Mouse (Mus musculus): ENCODE results near the gene Slc23a3. TPM values are rescaled to one million over a fixed set of nuclear protein-coding genes. Genes with fewer than 3 reads are reported as not detected.

The Slc23a3 gene
- polyA plus RNA-seq, 1 experiment from 2014 or later: not detected

DNA sequence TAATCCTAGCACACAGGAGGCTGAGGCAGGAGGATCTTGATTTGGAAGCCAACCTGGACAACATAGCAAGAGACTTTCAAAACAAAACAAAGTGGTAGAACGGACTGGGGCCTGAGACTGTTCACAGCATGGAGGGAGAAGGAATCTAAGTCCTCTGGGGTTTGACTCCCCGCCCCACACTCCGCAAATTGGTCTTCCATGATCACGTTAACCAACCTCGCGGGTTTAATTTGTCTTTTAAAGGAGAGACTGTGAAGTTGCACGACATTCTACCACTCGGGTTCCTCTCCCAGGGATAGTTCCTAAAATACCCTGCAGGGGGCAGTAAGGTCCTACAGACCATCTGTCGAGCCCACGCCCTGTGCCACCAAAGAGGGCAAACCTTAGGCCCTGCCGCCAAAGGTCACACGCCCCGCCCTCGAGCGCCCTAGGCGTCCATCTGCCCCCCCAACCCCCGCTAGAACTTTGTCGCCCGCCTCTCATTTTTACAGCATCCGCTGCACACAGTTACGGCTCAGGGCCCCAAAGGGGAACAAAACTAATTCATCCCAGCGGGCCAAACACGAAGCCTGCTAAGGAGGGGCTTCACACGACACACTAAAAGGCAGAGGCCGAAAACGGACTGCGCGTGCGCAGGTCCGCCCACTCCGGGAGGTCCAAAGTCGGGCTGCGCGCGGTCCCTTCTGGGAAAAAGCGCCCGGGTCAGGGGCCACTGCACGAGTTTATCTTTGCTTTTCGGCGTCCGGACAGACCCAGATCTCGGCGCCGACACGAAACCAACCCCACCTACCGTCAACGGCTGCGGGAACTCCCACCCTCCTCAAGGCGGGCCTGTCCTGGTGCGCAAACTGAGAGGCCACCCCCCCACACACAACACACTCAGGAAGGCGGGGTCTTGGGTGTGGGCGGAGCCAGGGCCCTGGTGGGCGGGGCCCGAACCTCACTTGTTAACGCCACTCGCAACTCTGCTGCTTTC lies 9.1 kb downstream of the Slc23a3 start, which contains the start of gene Nhej1:
Gene Nhej1, minus strand, starts transcription at position 855 of the 976 bp plus-strand sequence.
- Histone ChIP-seq H3K4me2 (ENCODE audit: low read depth, severe bottlenecking) (peak within 1 kb of the TSS; percentile 51), H3K4me3 (ENCODE audit: low read depth, low read length) (peak within 1 kb of the TSS; percentile 54), H3K9ac (ENCODE audit: low read length) (peak within 1 kb of the TSS; percentile 71), H3K27ac (replicated peaks; ENCODE audit: low read depth, low read length) (peak within 1 kb of the TSS; percentile 94), H3K9me3 (ENCODE audit: control insufficient read depth, low read length) (no peaks in the 10 kb centered on the region), H3K27me3 (ENCODE audit: control insufficient read depth, insufficient read depth, low read length) (no peaks in the 10 kb centered on the region), H3K4me1 (ENCODE audit: control insufficient read depth, insufficient read depth, low read length) (peaks cover 4% of the 10 kb centered on the region; the same call in 1 of the 2 replicates), H3K36me3 (ENCODE audit: control insufficient read depth, insufficient read depth, low read length) (no peaks in the 10 kb centered on the region)
- 2% methylated on average over 56 of the region's 56 CpGs for WGBS
- peak; percentile 97 for DNase-seq (ENCODE audit: low spot score)
- peak; percentile 92 for ATAC-seq (ENCODE audit: insufficient number of reproducible peaks, low FRiP score, low TSS enrichment, low read depth)

DNA sequence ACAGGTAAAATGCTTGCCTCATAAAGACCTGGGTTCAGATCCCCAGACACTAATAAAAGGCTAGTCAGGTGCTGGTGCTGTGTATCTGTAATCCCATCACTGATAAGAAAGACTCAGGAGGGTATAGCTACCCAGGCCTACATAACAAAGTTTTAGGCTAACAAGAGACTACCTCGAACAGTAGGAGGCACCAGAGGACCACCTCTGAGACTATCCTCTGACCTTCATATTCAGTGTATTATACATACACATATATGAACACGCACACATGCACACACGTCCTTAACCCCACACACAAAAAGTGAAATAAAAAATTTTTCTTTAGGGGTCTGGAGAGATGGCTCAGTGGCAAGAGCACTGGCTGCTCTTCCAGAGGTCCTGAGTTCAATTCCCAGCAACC lies 11.5 kb downstream of the Slc23a3 start:
- H3K4me1 ChIP-seq (ENCODE audit: control insufficient read depth, insufficient read depth, low read length): peaks cover 4% of the 10 kb centered on the region; the same call in 1 of the 2 replicates
- no peak overlapping the region for H3K4me2 ChIP-seq (ENCODE audit: low read depth, severe bottlenecking)
- ATAC-seq (ENCODE audit: insufficient number of reproducible peaks, low FRiP score, low TSS enrichment, low read depth) (no peak), DNase-seq (ENCODE audit: low spot score) (no peak)
- no peaks in the 10 kb centered on the region for H3K27me3 ChIP-seq (ENCODE audit: control insufficient read depth, insufficient read depth, low read length)
- no peak overlapping the region for H3K9ac ChIP-seq (ENCODE audit: low read length)
- no peaks in the 10 kb centered on the region for H3K9me3 ChIP-seq (ENCODE audit: control insufficient read depth, low read length)
- H3K27ac ChIP-seq (replicated peaks; ENCODE audit: low read depth, low read length): no peak overlapping the region
- no peak overlapping the region for H3K4me3 ChIP-seq (ENCODE audit: low read depth, low read length)
- no peaks in the 10 kb centered on the region for H3K36me3 ChIP-seq (ENCODE audit: control insufficient read depth, insufficient read depth, low read length)
- 81% methylated on average over 3 of the region's 3 CpGs for WGBS

Other genes with a start within 250 kb of the Slc23a3 start
- gene Fev, start 248.5 kb downstream of the Slc23a3 start, polyA plus RNA-seq (2014; fragmentation: Nextera tagmentation; extraction: Ambion mirVana): not detected in 2 replicates
- gene Cryba2, start 240.7 kb downstream of the Slc23a3 start, polyA plus RNA-seq (2014; fragmentation: Nextera tagmentation; extraction: Ambion mirVana): not detected in 2 replicates
- gene Cfap65, start 198.3 kb downstream of the Slc23a3 start, polyA plus RNA-seq (2014; fragmentation: Nextera tagmentation; extraction: Ambion mirVana): not detected in 2 replicates
- 0.27 and 0.61 TPM in 2 replicates for gene Ihh, start 182.2 kb downstream of the Slc23a3 start, polyA plus RNA-seq (2014; fragmentation: Nextera tagmentation; extraction: Ambion mirVana)
- gene Nhej1, start 8.7 kb downstream of the Slc23a3 start, polyA plus RNA-seq (2014; fragmentation: Nextera tagmentation; extraction: Ambion mirVana): 11.2 and 12.7 TPM in 2 replicates
- gene Cnppd1, start 8.8 kb upstream of the Slc23a3 start, polyA plus RNA-seq (2014; fragmentation: Nextera tagmentation; extraction: Ambion mirVana): 37.9 and 38.1 TPM in 2 replicates
- 30.4 and 32.6 TPM in 2 replicates for gene Retreg2, start 8.9 kb upstream of the Slc23a3 start, polyA plus RNA-seq (2014; fragmentation: Nextera tagmentation; extraction: Ambion mirVana)
- 30.2 and 31.3 TPM in 2 replicates for gene Zfand2b, start 34.8 kb upstream of the Slc23a3 start, polyA plus RNA-seq (2014; fragmentation: Nextera tagmentation; extraction: Ambion mirVana)
- gene Abcb6, start 46.5 kb upstream of the Slc23a3 start, polyA plus RNA-seq (2014; fragmentation: Nextera tagmentation; extraction: Ambion mirVana): 24.8 and 28.1 TPM in 2 replicates
- 17.5 and 19.7 TPM in 2 replicates for gene Ankzf1, start 58.3 kb upstream of the Slc23a3 start, polyA plus RNA-seq (2014; fragmentation: Nextera tagmentation; extraction: Ambion mirVana)
- 15.1 and 18.0 TPM in 2 replicates for gene Atg9a, start 58.3 kb upstream of the Slc23a3 start, polyA plus RNA-seq (2014; fragmentation: Nextera tagmentation; extraction: Ambion mirVana)
- gene Glb1l, start 76.9 kb upstream of the Slc23a3 start, polyA plus RNA-seq (2014; fragmentation: Nextera tagmentation; extraction: Ambion mirVana): 17.7 and 18.5 TPM in 2 replicates
- 125 and 132 TPM in 2 replicates for gene Stk16, start 76.9 kb upstream of the Slc23a3 start, polyA plus RNA-seq (2014; fragmentation: Nextera tagmentation; extraction: Ambion mirVana)
- 14.0 and 16.4 TPM in 2 replicates for gene Tuba4a, start 86.0 kb upstream of the Slc23a3 start, polyA plus RNA-seq (2014; fragmentation: Nextera tagmentation; extraction: Ambion mirVana)
- gene A630095N17Rik, start 98.2 kb upstream of the Slc23a3 start, polyA plus RNA-seq (2014; fragmentation: Nextera tagmentation; extraction: Ambion mirVana): not detected in 2 replicates
- 16.9 and 17.6 TPM in 2 replicates for gene Dnajb2, start 102.5 kb upstream of the Slc23a3 start, polyA plus RNA-seq (2014; fragmentation: Nextera tagmentation; extraction: Ambion mirVana)
- gene Ptprn, start 130.6 kb upstream of the Slc23a3 start, polyA plus RNA-seq (2014; fragmentation: Nextera tagmentation; extraction: Ambion mirVana): 0.16 and 0.17 TPM in 2 replicates
- not detected in 2 replicates for gene Resp18, start 144.5 kb upstream of the Slc23a3 start, polyA plus RNA-seq (2014; fragmentation: Nextera tagmentation; extraction: Ambion mirVana)
- 112 TPM in 2 replicates for gene Dnpep, start 184.1 kb upstream of the Slc23a3 start, polyA plus RNA-seq (2014; fragmentation: Nextera tagmentation; extraction: Ambion mirVana)
- gene Des, start 226.4 kb upstream of the Slc23a3 start, polyA plus RNA-seq (2014; fragmentation: Nextera tagmentation; extraction: Ambion mirVana): 5.0 and 5.3 TPM in 2 replicates
- 32.9 and 33.6 TPM in 2 replicates for gene Speg, start 241.4 kb upstream of the Slc23a3 start, polyA plus RNA-seq (2014; fragmentation: Nextera tagmentation; extraction: Ambion mirVana)